Mouse (Mus musculus): ENCODE data around the gene Pla2g4e. TPM values are rescaled to one million over a fixed set of nuclear protein-coding genes. Genes with fewer than 3 reads are reported as not detected.
A peak's percentile ranks its signal among the peaks of the same experiment; 100 is the strongest.

Pla2g4e gene
- total and polyA plus RNA-seq, 3 experiments: 3.5 to 5.9 (median 4.0) TPM

DNA sequence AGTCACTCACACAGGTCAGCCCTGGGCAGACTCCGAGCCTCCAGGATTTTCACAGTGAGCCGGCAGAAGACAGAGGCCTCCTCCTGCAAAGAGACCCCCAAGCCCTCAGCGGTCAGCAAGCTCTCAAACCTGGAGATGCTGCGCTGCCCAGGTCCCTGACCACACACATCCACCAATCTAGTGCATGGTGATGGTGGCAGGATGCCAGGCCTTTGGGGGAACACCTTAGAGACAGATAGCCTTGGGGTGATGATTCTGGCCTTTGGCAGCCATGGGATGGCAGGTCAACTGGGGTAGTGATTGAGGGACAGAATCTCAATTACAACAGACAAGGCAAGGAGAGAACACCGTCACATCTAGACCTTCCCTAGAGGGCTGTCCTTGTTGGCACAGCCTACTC lies 39.0 kb upstream of the Pla2g4e start:
- Histone ChIP-seq H3K4me3 (no peak overlapping the region), H3K27ac (no peak overlapping the region), H3K36me3 (ENCODE audit: control insufficient read depth, insufficient read depth, low read length) (no peaks in the 10 kb centered on the region), H3K27me3 (ENCODE audit: control insufficient read depth, insufficient read depth, low read length) (no peaks in the 10 kb centered on the region), H3K9ac (ENCODE audit: low read depth, low read length) (no peak overlapping the region), H3K4me1 (ENCODE audit: control insufficient read depth, insufficient read depth, low read length) (no peaks in the 10 kb centered on the region), H3K79me2 (replicated peaks; ENCODE audit: control insufficient read depth, insufficient read depth, low read length) (no peaks in the 10 kb centered on the region)
- DNase-seq: no peak
- WGBS: 84% methylated on average over 5 of the region's 5 CpGs
- intact Hi-C loops (cut with DNase I): loop anchor here (5.0 kb wide), 2 partner anchors 112 to 202 kb away; no protein-coding TSS in a partner anchor
- TF ChIP-seq EP300 (IDR thresholded peaks at IDR 0.05; ENCODE audit: insufficient read depth, low read depth, low read length): no peak
- no peak for TF ChIP-seq POLR2A (IDR thresholded peaks at IDR 0.05; ENCODE audit: insufficient read depth, low read depth, low read length)
- no peak for TF ChIP-seq CTCF (IDR thresholded peaks at IDR 0.05)

DNA sequence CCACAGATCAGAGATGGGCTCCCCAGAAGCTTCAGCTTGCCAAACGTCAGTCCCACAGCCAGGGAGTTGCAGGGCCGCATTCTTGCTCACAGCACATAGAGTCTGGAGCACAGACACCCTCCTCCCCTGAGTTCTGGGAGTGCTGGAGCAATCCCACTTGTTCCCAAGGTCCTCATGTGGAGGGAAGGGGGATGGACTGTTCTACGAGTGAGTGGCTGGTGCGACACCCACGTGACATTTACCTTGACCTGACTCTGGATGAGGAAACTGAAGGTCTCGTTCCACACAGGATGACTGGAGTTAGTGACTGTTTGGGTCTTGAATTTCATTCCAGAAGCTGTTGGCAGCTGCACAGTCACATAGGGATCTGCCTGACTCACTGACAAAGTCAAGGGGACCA lies 38.4 kb upstream of the Pla2g4e start:
- no peak overlapping the region for H3K9ac ChIP-seq (ENCODE audit: low read depth, low read length)

GRCm38 (mm10) chr2:120281221-120281620 lies 36.1 kb upstream of the Pla2g4e start:
- Histone ChIP-seq H3K79me2 (replicated peaks; ENCODE audit: control insufficient read depth, insufficient read depth, low read length) (no peaks in the 10 kb centered on the region), H3K27me3 (ENCODE audit: control insufficient read depth, insufficient read depth, low read length) (no peaks in the 10 kb centered on the region), H3K9ac (ENCODE audit: low read depth, low read length) (no peak overlapping the region), H3K36me3 (ENCODE audit: control insufficient read depth, insufficient read depth, low read length) (no peaks in the 10 kb centered on the region), H3K4me1 (ENCODE audit: control insufficient read depth, insufficient read depth, low read length) (no peaks in the 10 kb centered on the region), H3K4me3 (no peak overlapping the region), H3K27ac (no peak overlapping the region)
- 46% methylated on average over 3 of the region's 3 CpGs for whole genome bisulfite sequencing
- DNase-seq: no peak
- TF ChIP-seq POLR2A (IDR thresholded peaks at IDR 0.05; ENCODE audit: insufficient read depth, low read depth, low read length): no peak
- TF ChIP-seq CTCF (IDR thresholded peaks at IDR 0.05): 0 out of 2 replicates have a peak, but pooled peaks have one; percentile 13
- intact Hi-C loops (cut with DNase I): loop anchor here (5.0 kb wide), 2 partner anchors 109 to 199 kb away; no protein-coding TSS in a partner anchor

More for the DNA sequence above, 38.4 kb upstream of the Pla2g4e start:
- Histone ChIP-seq H3K4me1 (ENCODE audit: control insufficient read depth, insufficient read depth, low read length) (no peaks in the 10 kb centered on the region), H3K36me3 (ENCODE audit: control insufficient read depth, insufficient read depth, low read length) (no peaks in the 10 kb centered on the region), H3K79me2 (replicated peaks; ENCODE audit: control insufficient read depth, insufficient read depth, low read length) (no peaks in the 10 kb centered on the region), H3K4me3 (no peak overlapping the region), H3K27ac (no peak overlapping the region), H3K27me3 (ENCODE audit: control insufficient read depth, insufficient read depth, low read length) (no peaks in the 10 kb centered on the region)
- WGBS: 55% methylated on average over 6 of the region's 6 CpGs
- TF ChIP-seq EP300 (IDR thresholded peaks at IDR 0.05; ENCODE audit: insufficient read depth, low read depth, low read length) (no peak), CTCF (IDR thresholded peaks at IDR 0.05) (no peak), POLR2A (IDR thresholded peaks at IDR 0.05; ENCODE audit: insufficient read depth, low read depth, low read length) (no peak)
- DNase-seq: no peak
- intact Hi-C loops (cut with DNase I): loop anchor here (5.0 kb wide), 2 partner anchors 111 to 201 kb away; no protein-coding TSS in a partner anchor

DNA sequence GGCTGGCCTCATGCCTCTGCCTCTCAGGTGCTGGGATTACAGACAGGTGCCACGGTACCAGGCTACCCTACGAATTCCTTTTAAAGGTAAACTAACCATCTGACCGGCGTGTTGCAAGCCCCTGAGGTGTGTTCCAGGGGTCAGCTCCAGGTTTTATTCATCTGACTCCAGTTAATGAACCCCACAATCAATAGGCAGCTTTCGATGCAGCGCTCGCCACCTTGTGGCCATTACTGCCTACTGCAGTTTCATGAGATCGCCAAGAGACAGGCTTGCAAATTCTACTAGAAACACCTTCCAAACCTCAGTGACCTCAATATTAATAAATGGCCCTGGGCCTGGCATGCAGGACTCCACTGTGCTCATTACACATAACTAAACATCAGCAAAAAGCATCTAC lies 34.8 kb upstream of the Pla2g4e start:
- Histone ChIP-seq H3K9ac (ENCODE audit: low read depth, low read length) (no peak overlapping the region), H3K36me3 (ENCODE audit: control insufficient read depth, insufficient read depth, low read length) (no peaks in the 10 kb centered on the region), H3K27me3 (ENCODE audit: control insufficient read depth, insufficient read depth, low read length) (no peaks in the 10 kb centered on the region), H3K27ac (no peak overlapping the region), H3K4me1 (ENCODE audit: control insufficient read depth, insufficient read depth, low read length) (no peaks in the 10 kb centered on the region), H3K4me3 (no peak overlapping the region), H3K79me2 (replicated peaks; ENCODE audit: control insufficient read depth, insufficient read depth, low read length) (no peaks in the 10 kb centered on the region)
- TF ChIP-seq POLR2A (IDR thresholded peaks at IDR 0.05; ENCODE audit: insufficient read depth, low read depth, low read length): no peak
- peak; percentile 91 for TF ChIP-seq CTCF (IDR thresholded peaks at IDR 0.05)
- no peak for TF ChIP-seq EP300 (IDR thresholded peaks at IDR 0.05; ENCODE audit: insufficient read depth, low read depth, low read length)
- peak; percentile 29 to 45 for DNase-seq
- intact Hi-C loops (cut with DNase I): loop anchor here (5.0 kb wide), 2 partner anchors 108 to 198 kb away; no protein-coding TSS in a partner anchor
- WGBS: 18% methylated on average over 8 of the region's 8 CpGs

- H3K27ac ChIP-seq: no peak overlapping the region
- H3K4me3 ChIP-seq: no peak overlapping the region
- intact Hi-C loops (cut with DNase I): no loop called here
- no peak for DNase-seq
- no peaks in the 10 kb centered on the region for H3K27me3 ChIP-seq (ENCODE audit: control insufficient read depth, insufficient read depth, low read length)
- no peak for TF ChIP-seq EP300 (IDR thresholded peaks at IDR 0.05; ENCODE audit: insufficient read depth, low read depth, low read length)
- no peak for TF ChIP-seq POLR2A (IDR thresholded peaks at IDR 0.05; ENCODE audit: insufficient read depth, low read depth, low read length)
- no peak for TF ChIP-seq CTCF (IDR thresholded peaks at IDR 0.05)
- H3K9ac ChIP-seq (ENCODE audit: low read depth, low read length): no peak overlapping the region
- no peaks in the 10 kb centered on the region for H3K36me3 ChIP-seq (ENCODE audit: control insufficient read depth, insufficient read depth, low read length)
- H3K4me1 ChIP-seq (ENCODE audit: control insufficient read depth, insufficient read depth, low read length): no peaks in the 10 kb centered on the region
- no peaks in the 10 kb centered on the region for H3K79me2 ChIP-seq (replicated peaks; ENCODE audit: control insufficient read depth, insufficient read depth, low read length)
- WGBS: 78% methylated on average over 4 of the region's 4 CpGs
These were observed 31.8 kb upstream of the Pla2g4e start for GRCm38 (mm10) chr2:120276951-120277350.

GRCm38 (mm10) chr2:120268635-120269034 lies 23.5 kb upstream of the Pla2g4e start:
- no peak overlapping the region for H3K9ac ChIP-seq (ENCODE audit: low read depth, low read length)
- H3K79me2 ChIP-seq (replicated peaks; ENCODE audit: control insufficient read depth, insufficient read depth, low read length): no peaks in the 10 kb centered on the region
- no peak overlapping the region for H3K4me3 ChIP-seq
- intact Hi-C loops (cut with DNase I): no loop called here
- DNase-seq: no peak
- no peaks in the 10 kb centered on the region for H3K4me1 ChIP-seq (ENCODE audit: control insufficient read depth, insufficient read depth, low read length)
- no peaks in the 10 kb centered on the region for H3K36me3 ChIP-seq (ENCODE audit: control insufficient read depth, insufficient read depth, low read length)
- no peak overlapping the region for H3K27ac ChIP-seq
- TF ChIP-seq EP300 (IDR thresholded peaks at IDR 0.05; ENCODE audit: insufficient read depth, low read depth, low read length) (no peak), POLR2A (IDR thresholded peaks at IDR 0.05; ENCODE audit: insufficient read depth, low read depth, low read length) (no peak), CTCF (IDR thresholded peaks at IDR 0.05) (no peak)
- no peaks in the 10 kb centered on the region for H3K27me3 ChIP-seq (ENCODE audit: control insufficient read depth, insufficient read depth, low read length)
- WGBS: 5% methylated on average over 9 of the region's 9 CpGs

Measured in heart, adult 2 months (tissue).